Comparison of ENCODE assay signal across 26 mouse cellular contexts in genomic region chr3:12227741-12228480, GRCm38 (mm10).
DNase-seq lines count a peak whose midpoint lies in the region; ATAC-seq and TF ChIP-seq lines count a peak whose summit lies in the region.
"Had no signal": no experiment of that assay in that cellular context is flagged by ENCODE, and none has a peak within 500 bp of the region (broad histone marks: within the 10 kb centered on the region; RNA-seq: fewer than 3 reads in every experiment).

No protein-coding gene starts in this region.

- no peak for ATAC-seq in liver, postnatal 0 days
- ATAC-seq: activated CD4-positive, CD25-positive, alpha-beta regulatory T cell, adult 4 months; forebrain, embryonic 14.5 days; intestine, postnatal 0 days; midbrain, embryonic 16.5 days had no signal

- intact Hi-C loops in heart, postnatal 14 days (cut with DNase I): no loop called here

- no peaks in the 10 kb centered on the region for H3K4me1 ChIP-seq in liver, adult 2 months (ENCODE audit: control insufficient read depth, insufficient read depth, low read length)
- H3K4me1 ChIP-seq in liver, postnatal 0 days (ENCODE audit: insufficient read depth): no peaks in the 10 kb centered on the region
- H3K4me1 ChIP-seq: heart, embryonic 10.5 days; heart, embryonic 15.5 days; hindbrain, embryonic 13.5 days; limb, embryonic 12.5 days had no signal

- no peaks in the 10 kb centered on the region for H3K9me3 ChIP-seq in liver, postnatal 0 days (ENCODE audit: low read length)
- H3K9me3 ChIP-seq: heart, embryonic 10.5 days; heart, embryonic 15.5 days; hindbrain, embryonic 13.5 days; limb, embryonic 12.5 days had no signal

- peak; percentile 48 for DNase-seq in kidney, adult 9 months
- no peak for DNase-seq in kidney, postnatal 25 days
- DNase-seq in liver, adult 2 months (ENCODE audit: extremely low read depth, low read depth, low spot score): peak; percentile 74
- DNase-seq in liver, postnatal 0 days: no peak
- peak; percentile 3 for DNase-seq in lung, postnatal 10 days
- no peak for DNase-seq in lung, adult 18-20 months
- DNase-seq in heart, postnatal 14 days: no peak
- DNase-seq: adrenal gland, adult 8-10 months; B cell, adult 2 months; cerebellum, adult 8-10 months; cerebellum, postnatal 25 days; gastrocnemius, postnatal 25 days; heart, adult 11 months; heart, postnatal 36 days; right cerebral cortex, postnatal 25 days; thymus, postnatal 14 days had no signal

- H3K4me2 ChIP-seq in liver, postnatal 0 days (ENCODE audit: low read depth, low read length): no peak overlapping the region
- H3K4me2 ChIP-seq: heart, embryonic 15.5 days; hindbrain, embryonic 13.5 days; limb, embryonic 12.5 days; liver, embryonic 11.5 days; midbrain, embryonic 11.5 days had no signal

- no peak for TF ChIP-seq CTCF in liver, adult 2 months (IDR thresholded peaks at IDR 0.05; ENCODE audit: low read depth, low read length)
- TF ChIP-seq CTCF in liver, postnatal 0 days (IDR thresholded peaks at IDR 0.05; ENCODE audit: low read depth): no peak

- no peak overlapping the region for H3K27ac ChIP-seq in liver, adult 2 months (replicated peaks; ENCODE audit: insufficient read depth, low read depth, low read length)
- H3K27ac ChIP-seq in liver, postnatal 0 days (ENCODE audit: low read depth): no peak overlapping the region
- H3K27ac ChIP-seq: heart, embryonic 10.5 days; heart, embryonic 15.5 days; hindbrain, embryonic 13.5 days; limb, embryonic 12.5 days had no signal

- H3K36me3 ChIP-seq in liver, adult 2 months (ENCODE audit: control insufficient read depth, insufficient read depth, low read length): no peaks in the 10 kb centered on the region
- no peaks in the 10 kb centered on the region for H3K36me3 ChIP-seq in liver, postnatal 0 days (replicated peaks; ENCODE audit: insufficient read depth, low read length)
- H3K36me3 ChIP-seq: heart, embryonic 10.5 days; heart, embryonic 15.5 days; hindbrain, embryonic 13.5 days; limb, embryonic 12.5 days had no signal

- H3K4me3 ChIP-seq in liver, adult 2 months (ENCODE audit: insufficient read depth, low read depth, low read length): no peak overlapping the region
- no peak overlapping the region for H3K4me3 ChIP-seq in liver, postnatal 0 days (ENCODE audit: low read depth, low read length)
- H3K4me3 ChIP-seq: heart, embryonic 10.5 days; heart, embryonic 15.5 days; hindbrain, embryonic 13.5 days; limb, embryonic 12.5 days had no signal

- H3K27me3 ChIP-seq in liver, adult 2 months (ENCODE audit: control insufficient read depth, insufficient read depth, low read length): no peaks in the 10 kb centered on the region
- no peaks in the 10 kb centered on the region for H3K27me3 ChIP-seq in liver, postnatal 0 days (ENCODE audit: insufficient read depth, low read length)
- H3K27me3 ChIP-seq: heart, embryonic 15.5 days; hindbrain, embryonic 13.5 days; limb, embryonic 12.5 days had no signal

- TF ChIP-seq POLR2A in liver, adult 2 months (IDR thresholded peaks at IDR 0.05; ENCODE audit: extremely low read depth, insufficient read depth, low read length): no peak

- no peak for TF ChIP-seq EP300 in liver, postnatal 0 days (IDR thresholded peaks at IDR 0.05; ENCODE audit: low read depth)

- no peaks in the 10 kb centered on the region for H3K79me2 ChIP-seq in liver, adult 2 months (ENCODE audit: control insufficient read depth, insufficient read depth, low read length)

- no peak overlapping the region for H3K9ac ChIP-seq in liver, adult 2 months (ENCODE audit: low read depth, low read length)
- H3K9ac ChIP-seq in liver, postnatal 0 days (replicated peaks): no peak overlapping the region
- H3K9ac ChIP-seq: heart, embryonic 15.5 days; hindbrain, embryonic 13.5 days; limb, embryonic 12.5 days had no signal

Comparison
In these comparisons a context has a peak if more than half of its experiments do, and no peak if none do; other contexts are left out.
1. DNase-seq: peak in kidney, adult 9 months (single experiment), liver, adult 2 months (single experiment) and lung, postnatal 10 days (single experiment); none in kidney, postnatal 25 days (0 of 2), liver, postnatal 0 days (single experiment), lung, adult 18-20 months (0 of 2) and heart, postnatal 14 days (0 of 2).